Mouse (Mus musculus): ENCODE measurements around the gene Olfr1284. TPM values are rescaled to one million over a fixed set of nuclear protein-coding genes. Genes with fewer than 3 reads are reported as not detected.
"Not testable (repeated sequence)": the region's sequence is repeated elsewhere in the genome, so short reads cannot be mapped to it uniquely, and the experiment has no call there.

Gene Olfr1284
- not detected in 2 replicates for polyA plus RNA-seq (2016; fragmentation: Nextera tagmentation; extraction: Ambion mirVana)

DNA sequence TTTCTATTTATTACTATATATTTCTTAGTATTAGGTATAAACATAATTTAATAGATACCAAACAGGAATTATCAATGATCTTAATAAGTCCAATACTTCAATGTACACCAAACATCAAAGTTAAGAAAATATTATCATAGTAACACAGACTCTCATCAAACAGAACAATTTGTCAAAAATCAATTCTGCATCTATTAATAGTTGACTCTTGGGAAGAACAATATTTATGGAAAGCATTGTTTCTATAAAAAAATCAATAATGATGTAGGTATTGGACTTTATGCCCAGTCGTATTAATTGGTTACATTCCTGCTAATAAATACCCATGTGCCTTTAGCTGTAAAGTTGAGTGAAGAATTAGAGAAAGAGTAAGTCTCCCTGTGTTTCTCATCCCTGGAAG, at the start of gene Olfr1284:
TSS of gene Olfr1284 (plus strand) at position 301 of the 400 bp plus-strand sequence.
- 83% methylated on average over 1 of the region's 1 CpGs for WGBS
- no peaks in the 10 kb centered on the region for H3K9me3 ChIP-seq (replicated peaks)
- DNase-seq (ENCODE audit: low spot score): no peak
- H3K27me3 ChIP-seq (ENCODE audit: low read depth, poor library complexity, severe bottlenecking): no peaks in the 10 kb centered on the region
- H3K27ac ChIP-seq (replicated peaks): no peak within 1 kb of the TSS
- H3K36me3 ChIP-seq: no peaks in the 10 kb centered on the region
- H3K4me1 ChIP-seq: no peaks in the 10 kb centered on the region
- no peak within 1 kb of the TSS for H3K4me3 ChIP-seq

DNA sequence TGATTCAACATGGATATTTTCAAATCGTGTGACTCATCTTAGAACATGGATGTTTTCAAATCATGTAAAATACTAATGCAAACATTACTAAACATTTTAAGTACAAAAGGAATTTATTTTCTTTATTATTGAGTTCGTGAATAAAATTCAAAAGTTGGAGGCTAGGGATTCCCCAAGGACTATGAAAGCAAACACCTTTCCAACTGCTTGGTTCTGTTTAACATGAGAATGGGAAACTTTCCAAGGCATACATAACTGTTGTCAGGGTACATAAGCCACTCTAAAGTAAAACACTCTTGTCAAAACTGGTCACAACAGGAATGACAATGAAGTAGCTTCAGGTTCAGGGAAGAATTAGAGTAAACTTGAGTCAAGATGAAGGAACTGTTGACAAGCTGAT, 49.1 kb upstream of the Olfr1284 start, which contains the start of gene Olfr1281:
TSS of gene Olfr1281 (plus strand) at position 301 of the 400 bp plus-strand sequence.
- WGBS: 88% methylated on average over 2 of the region's 2 CpGs
- Histone ChIP-seq H3K9me3 (replicated peaks) (no peaks in the 10 kb centered on the region), H3K36me3 (no peaks in the 10 kb centered on the region), H3K4me3 (no peak within 1 kb of the TSS), H3K27me3 (ENCODE audit: low read depth, poor library complexity, severe bottlenecking) (no peaks in the 10 kb centered on the region), H3K27ac (replicated peaks) (no peak within 1 kb of the TSS), H3K4me1 (no peaks in the 10 kb centered on the region)
- no peak for DNase-seq (ENCODE audit: low spot score)

GRCm38 (mm10) chr2:111333721-111334120, 41.6 kb upstream of the Olfr1284 start:
- H3K36me3 ChIP-seq; H3K4me1 ChIP-seq; H3K27me3 ChIP-seq (ENCODE audit: low read depth, poor library complexity, severe bottlenecking); DNase-seq (ENCODE audit: low spot score); H3K4me3 ChIP-seq; H3K27ac ChIP-seq (replicated peaks); H3K9me3 ChIP-seq (replicated peaks): not testable (repeated sequence)
- WGBS: 88% methylated on average over 5 of the region's 5 CpGs

GRCm38 (mm10) chr2:111335976-111336375, 39.3 kb upstream of the Olfr1284 start, which contains the start of gene Olfr1282:
Olfr1282 (minus strand) TSS chr2:111336076.
- no peak for DNase-seq (ENCODE audit: low spot score)
- 86% methylated on average over 2 of the region's 2 CpGs for WGBS
- H3K9me3 ChIP-seq (replicated peaks): no peaks in the 10 kb centered on the region
- no peak within 1 kb of the TSS for H3K4me3 ChIP-seq
- no peak within 1 kb of the TSS for H3K27ac ChIP-seq (replicated peaks)
- no peaks in the 10 kb centered on the region for H3K4me1 ChIP-seq
- no peaks in the 10 kb centered on the region for H3K36me3 ChIP-seq
- no peaks in the 10 kb centered on the region for H3K27me3 ChIP-seq (ENCODE audit: low read depth, poor library complexity, severe bottlenecking)

- Histone ChIP-seq H3K27ac (replicated peaks) (no peak within 1 kb of the TSS), H3K27me3 (ENCODE audit: low read depth, poor library complexity, severe bottlenecking) (no peaks in the 10 kb centered on the region), H3K36me3 (no peaks in the 10 kb centered on the region), H3K4me3 (no peak within 1 kb of the TSS), H3K4me1 (no peaks in the 10 kb centered on the region), H3K9me3 (replicated peaks) (no peaks in the 10 kb centered on the region)
- WGBS: 78% methylated on average over 2 of the region's 2 CpGs
- DNase-seq (ENCODE audit: low spot score): no peak
These were observed 8.8 kb upstream of the Olfr1284 start, which contains the start of gene Olfr1283 for GRCm38 (mm10) chr2:111366490-111366889. Olfr1283 (plus strand) TSS chr2:111366790.

DNA sequence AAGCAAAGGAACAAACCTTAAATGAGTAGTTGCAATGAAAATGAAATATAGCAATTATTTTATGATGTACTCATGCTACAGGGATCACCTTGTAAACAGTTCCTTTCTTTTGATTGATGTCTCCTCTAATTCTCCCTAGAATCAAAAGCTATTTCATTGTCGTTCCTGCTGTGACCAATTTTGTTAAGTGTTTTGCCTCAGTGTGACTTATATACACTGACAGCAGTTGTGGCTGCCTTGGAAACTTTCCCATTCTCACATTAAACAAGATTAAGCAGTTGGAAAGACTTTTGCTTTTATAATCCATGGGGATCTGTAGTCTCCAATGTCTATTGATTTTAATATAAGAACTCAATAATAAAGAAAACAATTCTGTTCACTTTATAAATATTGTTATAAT, 47.6 kb downstream of the Olfr1284 start, which contains the start of gene Olfr1286:
TSS of gene Olfr1286 (minus strand) at position 185 of the 400 bp plus-strand sequence.
- Histone ChIP-seq H3K36me3 (no peaks in the 10 kb centered on the region), H3K4me1 (no peaks in the 10 kb centered on the region), H3K4me3 (no peak within 1 kb of the TSS), H3K9me3 (replicated peaks) (no peaks in the 10 kb centered on the region), H3K27ac (replicated peaks) (no peak within 1 kb of the TSS), H3K27me3 (ENCODE audit: low read depth, poor library complexity, severe bottlenecking) (no peaks in the 10 kb centered on the region)
- WGBS: 84% methylated on average over 1 of the region's 1 CpGs
- no peak for DNase-seq (ENCODE audit: low spot score)

Other genes starting within 250 kb of the Olfr1284 start
- gene Gm15130, start 222.6 kb upstream of the Olfr1284 start, polyA plus RNA-seq (2016; fragmentation: Nextera tagmentation; extraction: Ambion mirVana): not detected in 2 replicates
- not detected in 2 replicates for gene 4930430A15Rik, start 145.9 kb upstream of the Olfr1284 start, polyA plus RNA-seq (2016; fragmentation: Nextera tagmentation; extraction: Ambion mirVana)
- not detected in 2 replicates for gene Olfr1275, start 140.2 kb upstream of the Olfr1284 start, polyA plus RNA-seq (2016; fragmentation: Nextera tagmentation; extraction: Ambion mirVana)
- not detected in 2 replicates for gene Olfr1276, start 121.0 kb upstream of the Olfr1284 start, polyA plus RNA-seq (2016; fragmentation: Nextera tagmentation; extraction: Ambion mirVana)
- not detected in 2 replicates for gene Olfr1277, start 101.4 kb upstream of the Olfr1284 start, polyA plus RNA-seq (2016; fragmentation: Nextera tagmentation; extraction: Ambion mirVana)
- gene Olfr1278, start 85.4 kb upstream of the Olfr1284 start, polyA plus RNA-seq (2016; fragmentation: Nextera tagmentation; extraction: Ambion mirVana): not detected in 2 replicates
- gene Olfr1279, start 74.9 kb upstream of the Olfr1284 start, polyA plus RNA-seq (2016; fragmentation: Nextera tagmentation; extraction: Ambion mirVana): not detected in 2 replicates
- gene Olfr1280, start 61.5 kb upstream of the Olfr1284 start, polyA plus RNA-seq (2016; fragmentation: Nextera tagmentation; extraction: Ambion mirVana): not detected in 2 replicates
- gene Olfr1281, start 49.0 kb upstream of the Olfr1284 start, polyA plus RNA-seq (2016; fragmentation: Nextera tagmentation; extraction: Ambion mirVana): not detected in 2 replicates
- not detected in 2 replicates for gene Olfr1282, start 39.4 kb upstream of the Olfr1284 start, polyA plus RNA-seq (2016; fragmentation: Nextera tagmentation; extraction: Ambion mirVana)
- gene Olfr1283, start 8.7 kb upstream of the Olfr1284 start, polyA plus RNA-seq (2016; fragmentation: Nextera tagmentation; extraction: Ambion mirVana): not detected in 2 replicates
- gene Olfr1286, start 47.6 kb downstream of the Olfr1284 start, polyA plus RNA-seq (2016; fragmentation: Nextera tagmentation; extraction: Ambion mirVana): not detected in 2 replicates
- gene Olfr1287, start 73.6 kb downstream of the Olfr1284 start, polyA plus RNA-seq (2016; fragmentation: Nextera tagmentation; extraction: Ambion mirVana): not detected in 2 replicates
- not detected in 2 replicates for gene Olfr1288, start 98.6 kb downstream of the Olfr1284 start, polyA plus RNA-seq (2016; fragmentation: Nextera tagmentation; extraction: Ambion mirVana)
- gene Olfr1289, start 105.3 kb downstream of the Olfr1284 start, polyA plus RNA-seq (2016; fragmentation: Nextera tagmentation; extraction: Ambion mirVana): not detected in 2 replicates
- gene Olfr1290, start 118.3 kb downstream of the Olfr1284 start, polyA plus RNA-seq (2016; fragmentation: Nextera tagmentation; extraction: Ambion mirVana): not detected in 2 replicates
- not detected in 2 replicates for gene Olfr1291-ps1, start 121.7 kb downstream of the Olfr1284 start, polyA plus RNA-seq (2016; fragmentation: Nextera tagmentation; extraction: Ambion mirVana)
- gene Olfr1293-ps, start 149.7 kb downstream of the Olfr1284 start, polyA plus RNA-seq (2016; fragmentation: Nextera tagmentation; extraction: Ambion mirVana): not detected in 2 replicates
- gene Olfr1294, start 164.8 kb downstream of the Olfr1284 start, polyA plus RNA-seq (2016; fragmentation: Nextera tagmentation; extraction: Ambion mirVana): not detected in 2 replicates
- gene Olfr1295, start 194.2 kb downstream of the Olfr1284 start, polyA plus RNA-seq (2016; fragmentation: Nextera tagmentation; extraction: Ambion mirVana): not detected in 2 replicates